Mouse (Mus musculus) heart, adult 2 months (tissue): Measurements from ENCODE around the gene Slc12a8. TPM values are rescaled to one million over a fixed set of nuclear protein-coding genes. Genes with fewer than 3 reads are reported as not detected.

Experiments used
- DNase-seq, 2 experiments: peaks; one replicate each; pipeline ENCODE4 v3.0.0; 2021
- H3K27ac ChIP-seq: fragments of 200-600 bp; 2 replicates; pipeline ENCODE4 v1.8.1; 2022
- H3K27me3 ChIP-seq: fragments of 200-500 bp; 2 replicates; pipeline ENCODE4 v1.6.1; 2012; ENCODE audit warnings: mild to moderate bottlenecking, low read length, inconsistent platforms, mixed read lengths; ENCODE audit not compliant: control insufficient read depth, insufficient read depth
- H3K36me3 ChIP-seq: fragments of 200-500 bp; 2 replicates; pipeline ENCODE4 v1.6.1; 2012; ENCODE audit warnings: low read length, inconsistent platforms; ENCODE audit not compliant: control insufficient read depth, insufficient read depth
- H3K4me1 ChIP-seq: fragments of 200-500 bp; 2 replicates; pipeline ENCODE4 v1.6.1; 2011; ENCODE audit warnings: low read length; ENCODE audit not compliant: control insufficient read depth, insufficient read depth
- H3K4me3 ChIP-seq: fragments of 200-600 bp; 2 replicates; pipeline ENCODE4 v1.8.1; 2022
- H3K79me2 ChIP-seq: fragments of 200-500 bp; replicated peaks from 2 replicates; pipeline ENCODE4 v1.6.1; 2012; ENCODE audit warnings: mild to moderate bottlenecking, inconsistent platforms, low read length, moderate library complexity, mixed read lengths; ENCODE audit not compliant: control insufficient read depth, insufficient read depth
- H3K9ac ChIP-seq: fragments of 200-500 bp; 2 replicates; pipeline ENCODE4 v1.6.1; 2012; ENCODE audit warnings: low read depth, mild to moderate bottlenecking, control low read depth, inconsistent platforms, low read length, mixed read lengths
- CTCF ChIP-seq: fragments of 200-600 bp; IDR thresholded peaks from 2 replicates; pipeline ENCODE4 v1.8.1; 2022; ENCODE audit warnings: antibody characterized with exemption, mild to moderate bottlenecking, moderate library complexity
- EP300 ChIP-seq: fragments of 200-500 bp; IDR thresholded peaks from 2 replicates; pipeline ENCODE4 v1.6.1; 2011; ENCODE audit warnings: low read depth, low read length, control low read depth; ENCODE audit not compliant: insufficient read depth
- POLR2A ChIP-seq: fragments of 200-500 bp; IDR thresholded peaks from 2 replicates; pipeline ENCODE4 v1.6.1; 2011; ENCODE audit warnings: mild to moderate bottlenecking, low read depth, low read length, control low read depth; ENCODE audit not compliant: insufficient read depth
- WGBS: fragments of 180-500 bp; shearing (Covaris S2); methylation state at CpG from one replicate; pipeline ENCODE4 v1.1.7; 2018; 5-methylcytosine and 5-hydroxymethylcytosine counted together
- intact Hi-C: fragments of 180-260 bp; cut with DNase I; formaldehyde crosslinking; loops from one replicate; pipeline ENCODE4 v1.15.1; 2025
- polyA plus RNA-seq: library from polyadenylated mRNA; depleted of rRNA; stranded (reverse); fragments of >200 nt; gene quantifications from 2 replicates; pipeline ENCODE4 v1.2.3, GENCODE M21; 2012
- total RNA-seq, 2 experiments: library from RNA; stranded (reverse); gene quantifications; 2 replicates each; pipeline ENCODE4 v1.2.3; 2021

Gene Slc12a8
- total and polyA plus RNA-seq, 3 experiments, result 0.31 to 0.66 (median 0.45) TPM

GRCm38 (mm10) chr16:33670933-33671332, 153.8 kb downstream of the Slc12a8 start:
- intact Hi-C loops, result no loop called here
- Histone ChIP-seq H3K79me2 (no peaks in the 10 kb centered on the region), H3K9ac (no peak overlapping the region), H3K36me3 (0 out of 2 replicates have a peak, but pooled peaks cover 2% of the 10 kb centered on the region), H3K4me1 (peaks cover 19% of the 10 kb centered on the region), H3K27me3 (no peaks in the 10 kb centered on the region), H3K27ac (peak overlapping the region; percentile 40), H3K4me3 (no peak overlapping the region)
- DNase-seq, result no peak
- TF ChIP-seq CTCF (no peak), EP300 (no peak), POLR2A (no peak)
- WGBS, result 97% methylated on average over 2 of the region's 2 CpGs

DNA sequence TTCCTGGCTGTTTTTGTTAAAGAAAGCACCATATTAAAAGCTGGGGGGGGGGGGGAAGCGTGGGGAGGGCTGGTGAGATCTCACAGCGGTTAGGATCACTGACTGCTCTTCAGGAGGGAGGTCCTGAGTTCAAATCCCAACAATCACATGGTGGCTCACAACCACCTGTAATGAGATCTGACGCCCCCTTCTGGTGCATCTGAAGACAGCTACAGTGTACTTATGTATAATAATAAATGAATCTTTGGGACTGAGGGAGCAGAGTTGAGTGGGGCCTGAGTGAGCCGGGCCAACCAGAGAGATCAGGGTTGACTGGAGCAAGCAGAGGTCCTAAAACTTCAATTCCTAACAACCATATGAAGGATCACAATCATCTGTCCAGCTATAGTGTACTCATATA, 155.1 kb downstream of the Slc12a8 start:
- H3K79me2 ChIP-seq, result no peaks in the 10 kb centered on the region
- intact Hi-C loops, result no loop called here
- H3K27me3 ChIP-seq, result no peaks in the 10 kb centered on the region
- peaks cover 24% of the 10 kb centered on the region for H3K4me1 ChIP-seq
- H3K9ac ChIP-seq, result no peak overlapping the region
- no peak overlapping the region for H3K4me3 ChIP-seq
- peaks cover 9% of the 10 kb centered on the region for H3K36me3 ChIP-seq
- no peak for DNase-seq
- 92% methylated on average over 4 of the region's 4 CpGs for WGBS
- TF ChIP-seq EP300 (no peak), CTCF (peak; percentile 40)
- H3K27ac ChIP-seq, result no peak overlapping the region

DNA sequence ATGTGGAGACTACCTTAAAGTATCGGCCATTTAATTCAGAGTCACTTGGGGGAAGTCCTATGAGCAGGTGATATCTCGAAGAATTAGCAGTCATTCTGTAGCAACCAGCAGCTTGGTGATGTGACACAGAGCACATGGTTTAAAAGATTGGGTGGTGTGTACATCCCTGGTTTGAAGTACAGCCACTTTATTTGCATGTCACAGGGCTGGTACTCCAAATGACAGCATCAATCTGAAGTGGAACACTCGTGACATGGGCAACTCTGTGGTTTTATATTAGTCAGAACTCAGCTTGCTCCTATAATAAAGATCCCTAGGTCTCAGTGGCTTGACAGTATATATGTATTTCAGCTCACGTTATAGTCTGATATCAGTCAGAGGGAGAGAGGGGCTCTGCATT, 155.5 kb downstream of the Slc12a8 start:
- WGBS, result 90% methylated on average over 4 of the region's 4 CpGs
- no peak for DNase-seq
- peaks cover 9% of the 10 kb centered on the region for H3K36me3 ChIP-seq
- intact Hi-C loops, result no loop called here
- H3K79me2 ChIP-seq, result no peaks in the 10 kb centered on the region
- TF ChIP-seq CTCF (no peak), POLR2A (no peak), EP300 (no peak)
- H3K27me3 ChIP-seq, result no peaks in the 10 kb centered on the region
- H3K27ac ChIP-seq, result no peak overlapping the region
- no peak overlapping the region for H3K9ac ChIP-seq
- H3K4me3 ChIP-seq, result no peak overlapping the region
- H3K4me1 ChIP-seq, result peaks cover 28% of the 10 kb centered on the region

DNA sequence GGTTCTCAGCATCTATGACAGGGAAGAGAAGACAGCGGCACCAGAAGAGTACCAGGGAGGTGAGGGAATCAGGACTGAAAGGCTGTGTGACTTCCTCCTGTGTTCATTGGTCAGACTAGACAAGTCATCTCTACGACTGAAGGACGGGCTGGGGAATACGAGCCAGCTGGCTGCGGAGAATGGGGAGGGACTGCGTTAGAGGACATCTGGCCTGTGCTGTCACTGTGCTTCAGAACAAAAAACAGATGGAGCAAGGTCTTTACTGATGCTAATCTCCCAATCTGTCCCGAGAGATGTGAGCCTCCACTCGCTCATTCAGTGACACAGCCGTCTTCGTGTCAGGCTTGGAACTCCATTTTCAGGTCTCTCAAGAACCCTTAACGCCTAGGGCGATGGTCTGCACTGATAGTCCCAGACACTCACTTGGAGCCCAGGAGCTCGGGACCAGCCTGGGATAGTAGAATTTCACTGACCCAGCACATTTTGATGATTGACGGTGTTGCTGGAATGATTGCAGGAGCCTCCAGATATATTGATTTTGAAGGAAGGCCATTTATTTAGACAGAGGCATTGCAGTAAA, 156.5 kb downstream of the Slc12a8 start:
- H3K27me3 ChIP-seq, result no peaks in the 10 kb centered on the region
- H3K27ac ChIP-seq, result no peak overlapping the region
- DNase-seq, result peak; percentile 70 to 73
- no peak overlapping the region for H3K4me3 ChIP-seq
- intact Hi-C loops, result no loop called here
- TF ChIP-seq EP300, result peak; percentile 62; the same call in 1 of the 2 replicates
- no peak for TF ChIP-seq CTCF
- H3K79me2 ChIP-seq, result no peaks in the 10 kb centered on the region
- no peak overlapping the region for H3K9ac ChIP-seq
- peaks cover 37% of the 10 kb centered on the region for H3K4me1 ChIP-seq
- peaks cover 12% of the 10 kb centered on the region for H3K36me3 ChIP-seq
- WGBS, result 44% methylated on average over 14 of the region's 14 CpGs

DNA sequence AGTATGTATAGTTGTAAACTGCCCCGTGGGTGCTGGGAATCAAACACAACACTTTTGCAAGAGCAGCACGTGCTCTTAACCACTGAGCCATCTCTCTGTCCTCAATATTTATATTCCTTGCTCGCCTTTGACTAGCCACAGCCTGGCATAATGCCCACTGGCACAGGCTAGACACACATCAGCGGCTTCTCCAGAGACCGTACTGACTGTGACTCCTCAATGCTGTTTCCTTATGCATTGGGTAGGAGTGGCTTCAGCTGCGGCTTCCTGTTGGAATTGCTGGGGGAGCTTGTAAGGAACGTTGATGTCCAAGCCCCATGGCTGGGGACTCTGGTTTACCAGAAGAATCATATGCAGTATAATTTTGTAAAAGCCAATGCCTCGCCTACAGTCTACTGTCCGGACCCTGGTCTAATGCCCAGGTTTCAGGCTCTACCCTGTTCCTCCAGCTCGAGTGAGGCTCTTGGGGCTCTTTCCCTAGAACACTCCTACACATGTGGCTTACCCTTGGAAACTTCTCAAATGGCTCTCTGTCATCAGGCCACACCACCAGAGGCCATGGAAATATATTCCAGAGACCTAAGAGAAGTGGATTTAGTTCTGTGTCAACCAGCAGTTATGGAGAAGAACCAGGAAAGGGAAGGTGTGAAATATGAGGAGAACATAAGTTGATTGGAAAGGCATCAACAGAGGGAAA, 158.2 kb downstream of the Slc12a8 start:
- H3K79me2 ChIP-seq, result no peaks in the 10 kb centered on the region
- DNase-seq, result peak in 1 of 2 experiments; percentile 28
- peak overlapping the region; percentile 83 for H3K27ac ChIP-seq
- H3K36me3 ChIP-seq, result peaks cover 14% of the 10 kb centered on the region
- TF ChIP-seq POLR2A (no peak), CTCF (no peak), EP300 (no peak)
- H3K4me3 ChIP-seq, result no peak overlapping the region
- 61% methylated on average over 10 of the region's 10 CpGs for WGBS
- peaks cover 40% of the 10 kb centered on the region for H3K4me1 ChIP-seq
- intact Hi-C loops, result no loop called here
- no peak overlapping the region for H3K9ac ChIP-seq
- H3K27me3 ChIP-seq, result no peaks in the 10 kb centered on the region

- intact Hi-C loops, result loop anchor here (1.0 kb wide), 2 partner anchors 92 to 113 kb away; no protein-coding TSS in a partner anchor
- H3K27me3 ChIP-seq, result no peaks in the 10 kb centered on the region
- H3K36me3 ChIP-seq, result peaks cover 14% of the 10 kb centered on the region
- DNase-seq, result peak; percentile 47 to 52
- peak overlapping the region; percentile 83 for H3K27ac ChIP-seq
- H3K4me3 ChIP-seq, result no peak overlapping the region
- peaks cover 38% of the 10 kb centered on the region for H3K4me1 ChIP-seq
- 0 out of 2 replicates have a peak, but pooled peaks have one; percentile 10 for TF ChIP-seq EP300
- TF ChIP-seq POLR2A, result no peak
- TF ChIP-seq CTCF, result no peak
- WGBS, result 44% methylated on average over 3 of the region's 3 CpGs
- no peaks in the 10 kb centered on the region for H3K79me2 ChIP-seq
- no peak overlapping the region for H3K9ac ChIP-seq
Measured at GRCm38 (mm10) chr16:33675848-33676184, 158.7 kb downstream of the Slc12a8 start.
